Comparison of ENCODE assay signal across 7 mouse cellular contexts in the genomic region with DNA sequence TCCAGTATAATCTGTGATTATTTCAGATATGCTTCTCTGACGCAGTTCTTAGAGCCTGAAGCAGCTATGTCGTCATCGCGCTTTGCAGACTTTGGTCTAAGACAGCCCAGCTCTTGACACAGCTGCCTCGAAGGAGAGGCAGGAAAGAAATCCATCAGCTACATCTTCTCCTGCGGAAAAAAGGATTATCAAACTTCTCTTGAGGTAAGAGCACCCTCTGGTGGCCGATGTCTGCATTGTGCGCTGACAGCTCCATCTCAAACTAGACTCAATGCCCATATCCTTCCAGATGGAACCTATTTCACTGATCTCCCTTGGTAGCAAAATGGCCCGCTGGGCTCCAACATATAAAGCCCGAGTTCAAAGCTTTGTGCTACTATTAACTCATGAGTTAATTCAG.
DNase-seq lines count a peak whose midpoint lies in the region; ATAC-seq lines count a peak whose summit lies in the region.

No protein-coding gene starts in this region.

- no peaks in the 10 kb centered on the region for H3K4me1 ChIP-seq in hindbrain, embryonic 14.5 days (replicated peaks; ENCODE audit: control insufficient read depth, insufficient read depth, low read length)

- H3K9ac ChIP-seq in hindbrain, embryonic 14.5 days, result no peak overlapping the region

- ATAC-seq in hindbrain, embryonic 14.5 days (ENCODE audit: low FRiP score), result peak; percentile 80; the same call in 1 of the 2 replicates
- ATAC-seq in megakaryocyte-erythroid progenitor cell, adult 5-6 weeks (replicated peaks; ENCODE audit: low FRiP score, low TSS enrichment, poor library complexity, severe bottlenecking), result peak; percentile 87

- peaks cover 4% of the 10 kb centered on the region; the same call in 1 of the 2 replicates for H3K9me3 ChIP-seq in hindbrain, embryonic 14.5 days (ENCODE audit: control insufficient read depth, low read length)

- peak overlapping the region; percentile 36 for H3K4me2 ChIP-seq in hindbrain, embryonic 14.5 days (replicated peaks)

- no peak overlapping the region for H3K4me3 ChIP-seq in hindbrain, embryonic 14.5 days (replicated peaks; ENCODE audit: low read length)

- WGBS in hindbrain, embryonic 14.5 days, result 13% methylated on average over 10 of the region's 10 CpGs

- peak; percentile 73 for DNase-seq in ZHBTc4 (ENCODE audit: low read depth, low spot score)
- DNase-seq in cerebellum, postnatal 14 days, result peak; percentile 89 to 90
- peak; percentile 83 to 86 for DNase-seq in frontal cortex, postnatal 36 days (ENCODE audit: low spot score in 2 of 2)
- DNase-seq in hindbrain, embryonic 14.5 days (ENCODE audit: low spot score), result peak; percentile 93
- DNase-seq in left cerebral cortex, adult 11 months (ENCODE audit: low spot score), result peak; percentile 67
- peak; percentile 55 to 63 for DNase-seq in right cerebral cortex, postnatal 36 days (ENCODE audit: low spot score in 2 of 2)

- no peak overlapping the region for H3K27ac ChIP-seq in hindbrain, embryonic 14.5 days

- H3K27me3 ChIP-seq in hindbrain, embryonic 14.5 days (ENCODE audit: control insufficient read depth, insufficient read depth, low read length), result no peaks in the 10 kb centered on the region

- no peaks in the 10 kb centered on the region for H3K36me3 ChIP-seq in hindbrain, embryonic 14.5 days (replicated peaks; ENCODE audit: control insufficient read depth, insufficient read depth)
